Mouse (Mus musculus): Measurements from ENCODE around the gene Trim44. TPM values are rescaled to one million over a fixed set of nuclear protein-coding genes. Genes with fewer than 3 reads are reported as not detected.

Trim44 gene
- total and polyA plus RNA-seq, 3 experiments: 22.1 to 75.0 (median 73.9) TPM

DNA sequence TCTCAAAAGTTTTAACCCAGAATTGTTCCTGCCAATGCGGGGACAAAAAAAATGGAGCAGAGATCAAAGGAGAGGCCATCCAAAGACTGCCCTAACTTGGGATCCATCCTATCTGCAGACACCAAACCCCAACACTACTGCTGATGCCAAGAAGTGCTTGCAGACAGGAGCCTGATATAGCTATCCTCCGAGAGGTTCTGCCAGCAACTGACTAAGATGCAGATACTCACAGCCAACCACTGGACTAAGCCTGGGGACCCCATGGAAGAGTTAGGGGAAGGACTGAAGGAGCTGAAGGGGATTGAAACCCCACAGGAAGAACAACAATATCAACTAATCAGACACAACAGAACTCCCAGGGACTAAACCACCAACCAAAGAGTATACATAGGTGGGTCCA lies 30.3 kb downstream of the Trim44 start:
- TF ChIP-seq GATA2 (IDR thresholded peaks at IDR 0.05; ENCODE audit: borderline replicate concordance, low read depth, low read length): no peak
- no peak for TF ChIP-seq POLR2AphosphoS5 (IDR thresholded peaks at IDR 0.05; ENCODE audit: insufficient replicate concordance, low read depth, low read length)
- no peak for TF ChIP-seq CTCF (IDR thresholded peaks at IDR 0.05; ENCODE audit: low read depth, low read length)
- TF ChIP-seq TAL1 (conservative IDR thresholded peaks at IDR 0.05; ENCODE audit: low read depth, low read length): no peak
- TF ChIP-seq GATA1 (IDR thresholded peaks at IDR 0.05; ENCODE audit: borderline replicate concordance, low read length): no peak
- ATAC-seq (ENCODE audit: extremely low read depth, insufficient number of reproducible peaks, low FRiP score, poor library complexity, severe bottlenecking): no peak
- no peaks in the 10 kb centered on the region for H3K9me3 ChIP-seq (replicated peaks)
- H3K4me3 ChIP-seq (ENCODE audit: low read depth, low read length): no peak overlapping the region
- no peaks in the 10 kb centered on the region for H3K27me3 ChIP-seq (ENCODE audit: insufficient read depth, low read length)
- no peak for DNase-seq (ENCODE audit: low spot score)
- H3K4me1 ChIP-seq (ENCODE audit: insufficient read depth, low read depth, low read length): peaks cover 7% of the 10 kb centered on the region
- H3K36me3 ChIP-seq (replicated peaks): peaks cover 41% of the 10 kb centered on the region

DNA sequence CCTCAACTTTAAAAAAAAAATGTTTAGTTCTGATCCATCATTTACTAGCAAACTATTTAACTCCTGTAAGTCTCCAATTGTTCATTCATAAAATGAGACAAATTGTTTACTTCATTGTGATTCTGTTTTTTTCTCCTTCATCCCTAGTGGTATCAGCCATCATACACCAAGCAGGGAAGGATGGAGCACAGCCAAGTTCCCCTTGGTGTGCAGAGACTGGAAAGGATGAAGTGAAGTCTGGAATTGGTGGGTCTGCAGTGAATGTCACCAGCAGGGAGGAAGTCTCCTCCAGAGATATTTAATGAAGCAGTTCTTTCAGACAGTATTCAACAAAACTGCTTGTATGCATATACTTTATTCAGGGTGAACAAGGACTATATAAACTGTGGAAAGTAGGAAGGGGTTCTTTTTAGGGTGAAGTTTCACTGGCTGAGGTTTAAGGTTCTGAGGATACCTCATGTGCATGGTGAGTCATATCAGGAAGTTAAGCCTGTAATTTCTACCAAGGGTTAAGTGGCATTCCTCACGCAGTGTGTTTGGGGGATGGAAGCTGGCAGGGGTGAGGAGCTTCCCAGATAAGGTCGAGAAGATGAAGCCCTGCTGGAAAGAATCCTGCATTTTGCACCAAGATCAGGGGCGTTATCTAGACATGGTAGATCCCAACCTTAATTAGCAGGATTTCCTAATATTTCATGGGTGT lies 34.1 kb downstream of the Trim44 start:
- Histone ChIP-seq H3K36me3 (replicated peaks) (peaks cover 27% of the 10 kb centered on the region), H3K4me3 (ENCODE audit: low read depth, low read length) (no peak overlapping the region), H3K9me3 (replicated peaks) (no peaks in the 10 kb centered on the region), H3K4me1 (ENCODE audit: insufficient read depth, low read depth, low read length) (no peaks in the 10 kb centered on the region; the same call in 1 of the 2 replicates), H3K27me3 (ENCODE audit: insufficient read depth, low read length) (no peaks in the 10 kb centered on the region)
- TF ChIP-seq GATA2 (IDR thresholded peaks at IDR 0.05; ENCODE audit: borderline replicate concordance, low read depth, low read length): no peak
- no peak for TF ChIP-seq POLR2AphosphoS5 (IDR thresholded peaks at IDR 0.05; ENCODE audit: insufficient replicate concordance, low read depth, low read length)
- no peak for TF ChIP-seq TAL1 (conservative IDR thresholded peaks at IDR 0.05; ENCODE audit: low read depth, low read length)
- no peak for TF ChIP-seq CTCF (IDR thresholded peaks at IDR 0.05; ENCODE audit: low read depth, low read length)
- no peak for TF ChIP-seq GATA1 (IDR thresholded peaks at IDR 0.05; ENCODE audit: borderline replicate concordance, low read length)
- ATAC-seq (ENCODE audit: extremely low read depth, insufficient number of reproducible peaks, low FRiP score, poor library complexity, severe bottlenecking): no peak
- no peak for DNase-seq (ENCODE audit: low spot score)

DNA sequence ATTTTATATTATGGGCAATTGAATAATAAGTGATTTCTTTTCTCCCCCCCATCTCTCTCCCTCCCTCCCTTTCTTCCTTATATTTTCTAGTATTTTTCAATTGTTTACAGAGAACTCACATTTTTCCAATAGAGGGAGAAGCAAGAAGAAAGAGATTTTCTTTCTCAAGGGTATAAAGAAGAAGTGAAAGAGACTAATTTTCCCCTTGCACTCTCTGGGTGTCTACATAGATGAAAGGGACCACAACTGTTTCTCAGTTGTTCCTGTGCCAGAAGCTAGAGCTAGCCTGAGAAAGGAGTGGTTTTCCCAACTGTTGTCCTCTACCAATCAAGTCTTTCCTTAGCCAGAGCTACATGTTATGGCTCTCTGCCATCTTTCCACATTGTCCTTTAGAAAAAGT lies 34.9 kb downstream of the Trim44 start:
- Histone ChIP-seq H3K27me3 (ENCODE audit: insufficient read depth, low read length) (no peaks in the 10 kb centered on the region), H3K4me3 (ENCODE audit: low read depth, low read length) (no peak overlapping the region), H3K36me3 (replicated peaks) (peaks cover 26% of the 10 kb centered on the region), H3K4me1 (ENCODE audit: insufficient read depth, low read depth, low read length) (peaks cover 9% of the 10 kb centered on the region), H3K9me3 (replicated peaks) (no peaks in the 10 kb centered on the region)
- ATAC-seq (ENCODE audit: extremely low read depth, insufficient number of reproducible peaks, low FRiP score, poor library complexity, severe bottlenecking) (no peak), DNase-seq (ENCODE audit: low spot score) (no peak)
- TF ChIP-seq GATA1 (IDR thresholded peaks at IDR 0.05; ENCODE audit: borderline replicate concordance, low read length): no peak
- no peak for TF ChIP-seq GATA2 (IDR thresholded peaks at IDR 0.05; ENCODE audit: borderline replicate concordance, low read depth, low read length)
- TF ChIP-seq POLR2AphosphoS5 (IDR thresholded peaks at IDR 0.05; ENCODE audit: insufficient replicate concordance, low read depth, low read length): no peak
- no peak for TF ChIP-seq CTCF (IDR thresholded peaks at IDR 0.05; ENCODE audit: low read depth, low read length)
- TF ChIP-seq TAL1 (conservative IDR thresholded peaks at IDR 0.05; ENCODE audit: low read depth, low read length): no peak

DNA sequence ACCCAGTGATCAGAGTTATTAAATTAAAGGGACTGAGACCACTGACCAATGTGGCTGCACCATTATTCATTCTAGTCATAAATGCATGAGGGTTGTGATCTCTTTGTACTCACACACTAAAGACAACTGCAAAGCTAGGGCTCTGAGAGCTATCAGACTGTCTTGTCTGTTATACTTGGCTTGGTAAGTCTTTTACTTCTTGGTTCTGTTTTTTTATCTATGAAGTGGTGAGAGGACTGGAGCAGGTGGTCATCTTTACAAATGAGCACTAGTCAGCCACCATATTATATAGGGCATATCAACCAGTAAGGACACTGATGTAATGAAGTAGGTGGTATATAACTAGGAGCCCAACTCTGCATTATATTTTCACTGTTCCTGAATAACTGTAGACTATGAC lies 36.3 kb downstream of the Trim44 start:
- no peaks in the 10 kb centered on the region for H3K27me3 ChIP-seq (ENCODE audit: insufficient read depth, low read length)
- H3K4me1 ChIP-seq (ENCODE audit: insufficient read depth, low read depth, low read length): peaks cover 22% of the 10 kb centered on the region
- H3K4me3 ChIP-seq (ENCODE audit: low read depth, low read length): no peak overlapping the region
- DNase-seq (ENCODE audit: low spot score) (no peak), ATAC-seq (ENCODE audit: extremely low read depth, insufficient number of reproducible peaks, low FRiP score, poor library complexity, severe bottlenecking) (no peak)
- H3K36me3 ChIP-seq (replicated peaks): peaks cover 17% of the 10 kb centered on the region
- H3K9me3 ChIP-seq (replicated peaks): no peaks in the 10 kb centered on the region
- TF ChIP-seq GATA1 (IDR thresholded peaks at IDR 0.05; ENCODE audit: borderline replicate concordance, low read length): no peak
- no peak for TF ChIP-seq TAL1 (conservative IDR thresholded peaks at IDR 0.05; ENCODE audit: low read depth, low read length)
- TF ChIP-seq POLR2AphosphoS5 (IDR thresholded peaks at IDR 0.05; ENCODE audit: insufficient replicate concordance, low read depth, low read length): no peak
- TF ChIP-seq CTCF (IDR thresholded peaks at IDR 0.05; ENCODE audit: low read depth, low read length): no peak
- no peak for TF ChIP-seq GATA2 (IDR thresholded peaks at IDR 0.05; ENCODE audit: borderline replicate concordance, low read depth, low read length)

DNA sequence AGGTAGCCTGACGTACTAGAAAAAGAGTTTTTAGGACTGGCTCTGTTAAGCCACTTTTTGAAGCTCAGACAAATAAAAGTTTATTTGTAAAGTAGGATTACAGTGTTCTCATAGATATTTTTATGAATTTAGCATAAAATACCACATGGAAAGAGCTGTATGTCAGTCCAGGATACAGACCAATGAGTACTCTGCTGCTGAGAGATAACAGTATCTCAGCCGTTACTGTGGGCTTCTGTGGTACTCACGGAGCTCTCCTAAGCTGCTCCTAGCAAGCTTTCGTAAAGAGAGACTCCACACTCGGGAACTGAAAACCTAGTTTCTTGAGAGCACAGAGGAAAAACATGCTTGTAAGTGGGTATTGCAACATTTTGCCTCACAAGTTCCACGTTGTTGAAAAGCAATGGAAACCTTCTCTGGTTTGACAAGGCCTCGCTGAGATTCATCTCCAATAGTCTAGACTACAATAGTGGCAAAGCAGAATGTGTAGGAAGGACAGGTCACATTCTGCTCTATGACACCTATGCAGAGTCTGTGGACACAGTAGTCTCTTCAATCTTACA lies 41.6 kb downstream of the Trim44 start:
- TF ChIP-seq GATA2 (IDR thresholded peaks at IDR 0.05; ENCODE audit: borderline replicate concordance, low read depth, low read length): no peak
- peak; percentile 72 for TF ChIP-seq TAL1 (conservative IDR thresholded peaks at IDR 0.05; ENCODE audit: low read depth, low read length)
- Histone ChIP-seq H3K4me1 (ENCODE audit: insufficient read depth, low read depth, low read length) (peaks cover 62% of the 10 kb centered on the region), H3K4me3 (ENCODE audit: low read depth, low read length) (peak overlapping the region; percentile 38; the same call in 1 of the 2 replicates), H3K36me3 (replicated peaks) (peaks cover 16% of the 10 kb centered on the region), H3K9me3 (replicated peaks) (no peaks in the 10 kb centered on the region), H3K27me3 (ENCODE audit: insufficient read depth, low read length) (no peaks in the 10 kb centered on the region)
- DNase-seq (ENCODE audit: low spot score): peak; percentile 15
- peak; percentile 74 for ATAC-seq (ENCODE audit: extremely low read depth, insufficient number of reproducible peaks, low FRiP score, poor library complexity, severe bottlenecking)

DNA sequence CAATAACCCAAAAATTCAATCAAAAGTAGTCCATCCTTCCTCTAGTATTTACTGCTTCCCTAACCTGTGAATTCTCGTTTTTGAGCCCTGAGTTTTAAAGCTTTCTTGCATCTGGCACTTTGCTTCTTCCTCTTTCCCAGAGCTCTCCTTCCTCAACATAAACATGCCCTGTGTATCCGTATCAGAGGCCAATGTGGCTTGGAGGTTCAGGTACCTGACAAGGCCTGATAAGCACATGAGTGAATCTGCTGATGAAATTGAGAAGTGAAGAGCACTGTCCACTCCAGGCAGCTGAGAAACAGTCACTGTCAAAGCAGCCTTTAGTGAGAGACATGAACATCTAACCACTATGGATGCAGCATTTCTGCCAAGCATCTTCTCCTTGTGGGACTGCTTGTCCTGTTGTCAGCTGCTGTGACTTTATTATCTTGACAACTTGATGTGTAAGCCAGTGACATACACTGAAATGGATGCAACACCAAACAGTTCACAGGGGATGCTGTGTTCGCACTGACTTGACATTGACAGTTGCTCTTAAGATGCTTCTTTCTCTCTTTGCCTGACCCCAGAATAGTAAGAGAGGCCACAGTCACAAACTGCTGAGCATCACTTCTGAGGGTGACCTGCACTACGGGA lies 42.9 kb downstream of the Trim44 start:
- H3K4me3 ChIP-seq (ENCODE audit: low read depth, low read length): no peak overlapping the region
- no peaks in the 10 kb centered on the region for H3K27me3 ChIP-seq (ENCODE audit: insufficient read depth, low read length)
- peak; percentile 78 for TF ChIP-seq TAL1 (conservative IDR thresholded peaks at IDR 0.05; ENCODE audit: low read depth, low read length)
- TF ChIP-seq CTCF (IDR thresholded peaks at IDR 0.05; ENCODE audit: low read depth, low read length): no peak
- H3K36me3 ChIP-seq (replicated peaks): peaks cover 13% of the 10 kb centered on the region
- no peaks in the 10 kb centered on the region for H3K9me3 ChIP-seq (replicated peaks)
- peaks cover 62% of the 10 kb centered on the region for H3K4me1 ChIP-seq (ENCODE audit: insufficient read depth, low read depth, low read length)
- DNase-seq (ENCODE audit: low spot score) (peak; percentile 8), ATAC-seq (ENCODE audit: extremely low read depth, insufficient number of reproducible peaks, low FRiP score, poor library complexity, severe bottlenecking) (peak; percentile 75)

All from G1E (cell line).